Mouse (Mus musculus): ENCODE measurements around the gene Hsd11b1.

Hsd11b1 gene

GRCm38 (mm10) chr1:193242863-193243262, 21.0 kb downstream of the Hsd11b1 start:
- peak; percentile 50 to 54 for DNase-seq

GRCm38 (mm10) chr1:193242238-193242637, 21.6 kb downstream of the Hsd11b1 start:
- no peak for DNase-seq

GRCm38 (mm10) chr1:193241436-193241835, 22.4 kb downstream of the Hsd11b1 start:
- DNase-seq = no peak

- DNase-seq = no peak
These were observed 25.4 kb downstream of the Hsd11b1 start for GRCm38 (mm10) chr1:193238426-193238825.

GRCm38 (mm10) chr1:193234930-193235329, 28.9 kb downstream of the Hsd11b1 start:
- no peak for DNase-seq

- DNase-seq = peak; percentile 30 to 41
These were observed 29.7 kb downstream of the Hsd11b1 start for GRCm38 (mm10) chr1:193234130-193234645.

- DNase-seq = no peak
These were observed 31.1 kb downstream of the Hsd11b1 start for GRCm38 (mm10) chr1:193232732-193233131.

- peak; percentile 35 to 39 for DNase-seq
These were observed 32.9 kb downstream of the Hsd11b1 start for GRCm38 (mm10) chr1:193230935-193231334.

- no peak for DNase-seq
These were observed 33.3 kb downstream of the Hsd11b1 start for GRCm38 (mm10) chr1:193230531-193230930.

GRCm38 (mm10) chr1:193229570-193229969, 34.3 kb downstream of the Hsd11b1 start:
- DNase-seq = no peak

- no peak for DNase-seq
These were observed 36.3 kb downstream of the Hsd11b1 start for GRCm38 (mm10) chr1:193227537-193227936.

- DNase-seq = no peak
These were observed 37.0 kb downstream of the Hsd11b1 start for GRCm38 (mm10) chr1:193226724-193227522.

- no peak for DNase-seq
These were observed 37.8 kb downstream of the Hsd11b1 start for GRCm38 (mm10) chr1:193226114-193226513.

GRCm38 (mm10) chr1:193225531-193225930, 38.3 kb downstream of the Hsd11b1 start:
- no peak for DNase-seq

- no peak for DNase-seq
These were observed 43.5 kb downstream of the Hsd11b1 start for GRCm38 (mm10) chr1:193220408-193220807.

GRCm38 (mm10) chr1:193216000-193216399, 47.9 kb downstream of the Hsd11b1 start:
- DNase-seq = no peak

- no peak for DNase-seq
These were observed 49.8 kb downstream of the Hsd11b1 start for GRCm38 (mm10) chr1:193214053-193214452.

- no peak for DNase-seq
These were observed 52.5 kb downstream of the Hsd11b1 start for GRCm38 (mm10) chr1:193211371-193211770.

- peak; percentile 82 to 83 for DNase-seq
These were observed 55.7 kb downstream of the Hsd11b1 start for GRCm38 (mm10) chr1:193208178-193208577.

GRCm38 (mm10) chr1:193207503-193207902, 56.4 kb downstream of the Hsd11b1 start, which contains the start of gene Lamb3:
Gene Lamb3, plus strand, starts transcription at chr1:193207699.
- peak; percentile 49 to 52 for DNase-seq

GRCm38 (mm10) chr1:193205431-193205830, 58.4 kb downstream of the Hsd11b1 start:
- DNase-seq = no peak

- no peak for DNase-seq
These were observed 60.1 kb downstream of the Hsd11b1 start for GRCm38 (mm10) chr1:193203821-193204220.

- peak; percentile 85 to 89 for DNase-seq
These were observed 62.5 kb downstream of the Hsd11b1 start, which contains the start of gene Traf3ip3 for GRCm38 (mm10) chr1:193201383-193201778. Gene Traf3ip3, minus strand, starts transcription at chr1:193201703.
